Comparison of ENCODE assay signal across 10 mouse cellular contexts in genomic region chr12:108365340-108365739, GRCm38 (mm10). TPM values are rescaled to one million over a fixed set of nuclear protein-coding genes. Genes with fewer than 3 reads are reported as not detected.
DNase-seq lines count a peak whose midpoint lies in the region; ATAC-seq lines count a peak whose summit lies in the region.
"Had no signal": no experiment of that assay in that cellular context is flagged by ENCODE, and none has a peak within 500 bp of the region (broad histone marks: within the 10 kb centered on the region; RNA-seq: fewer than 3 reads in every experiment).

No protein-coding gene starts in this region.

- DNase-seq in hindbrain, embryonic 10.5 days (ENCODE audit: low spot score), result no peak
- DNase-seq in hindbrain, embryonic 14.5 days (ENCODE audit: low spot score), result no peak
- DNase-seq in NIH3T3 (ENCODE audit: low read depth), result peak; percentile 88
- DNase-seq in gastrocnemius, postnatal 10 days, result peak; percentile 72
- peak; percentile 52 for DNase-seq in kidney, adult 9 months
- peak; percentile 68 for DNase-seq in ovary, postnatal 36 days (ENCODE audit: low spot score)
- no peak for DNase-seq in spleen, adult 12 weeks (ENCODE audit: low spot score)
- no peak for DNase-seq in spleen, postnatal 4 days (ENCODE audit: low spot score in 2 of 2)

- WGBS in hindbrain, embryonic 10.5 days, result 41% methylated on average over 3 of the region's 3 CpGs
- WGBS in hindbrain, embryonic 14.5 days, result 27% methylated on average over 3 of the region's 3 CpGs

- no peaks in the 10 kb centered on the region for H3K27me3 ChIP-seq in hindbrain, embryonic 10.5 days (ENCODE audit: insufficient read depth, poor library complexity, severe bottlenecking)
- no peaks in the 10 kb centered on the region for H3K27me3 ChIP-seq in hindbrain, embryonic 14.5 days (ENCODE audit: control insufficient read depth, insufficient read depth, low read length)
- H3K27me3 ChIP-seq: embryonic facial prominence, embryonic 12.5 days had no signal

- no peak overlapping the region for H3K4me2 ChIP-seq in hindbrain, embryonic 14.5 days (replicated peaks)
- H3K4me2 ChIP-seq: embryonic facial prominence, embryonic 12.5 days had no signal

- no peaks in the 10 kb centered on the region for H3K36me3 ChIP-seq in hindbrain, embryonic 10.5 days
- no peaks in the 10 kb centered on the region for H3K36me3 ChIP-seq in hindbrain, embryonic 14.5 days (replicated peaks; ENCODE audit: control insufficient read depth, insufficient read depth)
- H3K36me3 ChIP-seq: embryonic facial prominence, embryonic 12.5 days had no signal

- H3K9ac ChIP-seq in hindbrain, embryonic 14.5 days, result no peak overlapping the region
- H3K9ac ChIP-seq: embryonic facial prominence, embryonic 12.5 days had no signal

- peaks cover 53% of the 10 kb centered on the region for H3K4me1 ChIP-seq in hindbrain, embryonic 10.5 days (replicated peaks)
- H3K4me1 ChIP-seq in hindbrain, embryonic 14.5 days (replicated peaks; ENCODE audit: control insufficient read depth, insufficient read depth, low read length), result 0 out of 2 replicates have a peak, but pooled peaks cover 4% of the 10 kb centered on the region

- no peak overlapping the region for H3K4me3 ChIP-seq in hindbrain, embryonic 10.5 days
- no peak overlapping the region for H3K4me3 ChIP-seq in hindbrain, embryonic 14.5 days (replicated peaks; ENCODE audit: low read length)
- H3K4me3 ChIP-seq: embryonic facial prominence, embryonic 12.5 days had no signal

- 0 out of 2 replicates have a peak overlapping the region, but pooled peaks have one; percentile 6 for H3K27ac ChIP-seq in hindbrain, embryonic 10.5 days
- H3K27ac ChIP-seq in hindbrain, embryonic 14.5 days, result no peak overlapping the region
- H3K27ac ChIP-seq: embryonic facial prominence, embryonic 12.5 days; macrophage had no signal

- ATAC-seq in hindbrain, embryonic 14.5 days (ENCODE audit: low FRiP score), result no peak

- H3K9me3 ChIP-seq in hindbrain, embryonic 10.5 days, result no peaks in the 10 kb centered on the region
- no peaks in the 10 kb centered on the region for H3K9me3 ChIP-seq in hindbrain, embryonic 14.5 days (ENCODE audit: control insufficient read depth, low read length)
- H3K9me3 ChIP-seq: embryonic facial prominence, embryonic 12.5 days had no signal

RNA-seq across cellular contexts. Expression of gene Eml1, which starts 5.4 kb away (rescaled TPM):
- 104 and 125 TPM in 2 replicates for polyA plus RNA-seq in hindbrain, embryonic 10.5 days (2016; fragmentation: Nextera tagmentation; extraction: Ambion mirVana)
- polyA plus RNA-seq in hindbrain, embryonic 14.5 days (2014; fragmentation: Nextera tagmentation; extraction: Ambion mirVana), result 55.1 and 61.8 TPM in 2 replicates
- total RNA-seq in gastrocnemius, postnatal 10 days (2021), result 100 to 1,000 TPM; 127 to 132 TPM
- polyA plus RNA-seq: macrophage had no signal

RNA-seq across cellular contexts. Expression of gene Cyp46a1, which starts 31.2 kb away (rescaled TPM):
- polyA plus RNA-seq in hindbrain, embryonic 10.5 days (2016; fragmentation: Nextera tagmentation; extraction: Ambion mirVana), result 17.8 and 19.1 TPM in 2 replicates
- 22.7 and 23.5 TPM in 2 replicates for polyA plus RNA-seq in hindbrain, embryonic 14.5 days (2014; fragmentation: Nextera tagmentation; extraction: Ambion mirVana)
- total RNA-seq in gastrocnemius, postnatal 10 days (2021), result 1 to 10 TPM; 1.1 to 1.5 TPM
- polyA plus RNA-seq: macrophage had no signal

RNA-seq across cellular contexts. Expression of gene Hhipl1, which starts 59.3 kb away (rescaled TPM):
- polyA plus RNA-seq in hindbrain, embryonic 10.5 days (2016; fragmentation: Nextera tagmentation; extraction: Ambion mirVana), result 3.0 and 3.2 TPM in 2 replicates
- 1.8 and 1.9 TPM in 2 replicates for polyA plus RNA-seq in hindbrain, embryonic 14.5 days (2014; fragmentation: Nextera tagmentation; extraction: Ambion mirVana)
- under 1 TPM; 0.38 to 0.54 TPM for total RNA-seq in gastrocnemius, postnatal 10 days (2021)
- polyA plus RNA-seq: macrophage had no signal

Comparison
In these comparisons a context has a peak if more than half of its experiments do, and no peak if none do; other contexts are left out.
1. DNase-seq: peak in NIH3T3 (single experiment), gastrocnemius, postnatal 10 days (single experiment), kidney, adult 9 months (single experiment) and ovary, postnatal 36 days (single experiment); none in hindbrain, embryonic 10.5 days (single experiment), hindbrain, embryonic 14.5 days (single experiment), spleen, adult 12 weeks (single experiment) and spleen, postnatal 4 days (0 of 2).